8 mouse cellular contexts compared by ENCODE assay signal in the genomic region with DNA sequence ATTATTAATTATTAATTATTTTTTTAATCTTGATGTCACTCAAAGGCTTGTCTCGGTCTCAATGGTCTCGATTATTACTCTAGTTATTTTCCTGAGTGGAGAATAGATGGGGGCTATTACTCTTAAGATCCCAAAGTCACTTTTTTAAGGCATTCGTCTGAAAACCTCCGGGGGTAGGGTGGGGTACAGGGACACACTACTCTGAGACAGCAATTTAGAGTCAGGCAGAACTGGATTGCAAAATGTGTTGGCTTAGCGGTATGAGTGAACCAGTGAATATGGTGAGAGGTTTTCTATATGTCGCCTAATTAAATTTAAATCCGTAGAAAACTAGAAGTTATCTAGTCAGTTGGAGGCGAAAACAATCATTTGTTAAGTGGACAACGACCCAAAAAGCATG. TPM values are rescaled to one million over a fixed set of nuclear protein-coding genes. Genes with fewer than 3 reads are reported as not detected.
DNase-seq lines count a peak whose midpoint lies in the region; ATAC-seq and TF ChIP-seq lines count a peak whose summit lies in the region.

No protein-coding gene starts in this region.

- WGBS in heart, adult 2 months, result 12% methylated on average over 9 of the region's 9 CpGs
- WGBS in hindbrain, postnatal 0 days, result 11% methylated on average over 9 of the region's 9 CpGs
- 12% methylated on average over 9 of the region's 9 CpGs for WGBS in midbrain, embryonic 13.5 days

- TF ChIP-seq POLR2A in heart, adult 2 months (IDR thresholded peaks at IDR 0.05; ENCODE audit: insufficient read depth, low read depth, low read length), result no peak

- H3K9me3 ChIP-seq in E14TG2a.4 (ENCODE audit: low read length), result no peaks in the 10 kb centered on the region
- H3K9me3 ChIP-seq in hindbrain, postnatal 0 days (ENCODE audit: low read length), result no peaks in the 10 kb centered on the region
- no peaks in the 10 kb centered on the region for H3K9me3 ChIP-seq in midbrain, embryonic 13.5 days

- TF ChIP-seq EP300 in heart, adult 2 months (IDR thresholded peaks at IDR 0.05; ENCODE audit: insufficient read depth, low read depth, low read length), result no peak

- TF ChIP-seq CTCF in heart, adult 2 months (IDR thresholded peaks at IDR 0.05), result no peak
- no peak for TF ChIP-seq CTCF in E14TG2a.4 (conservative IDR thresholded peaks at IDR 0.05; ENCODE audit: low read length)
- TF ChIP-seq CTCF in hindbrain, postnatal 0 days (IDR thresholded peaks at IDR 0.05; ENCODE audit: low read depth), result no peak

- peak overlapping the region; percentile 51 for H3K9ac ChIP-seq in heart, adult 2 months (ENCODE audit: low read depth, low read length)
- peak overlapping the region; percentile 98 for H3K9ac ChIP-seq in hindbrain, postnatal 0 days (replicated peaks; ENCODE audit: low read length)
- H3K9ac ChIP-seq in midbrain, embryonic 13.5 days (replicated peaks), result peak overlapping the region; percentile 95

- no peaks in the 10 kb centered on the region for H3K27me3 ChIP-seq in heart, adult 2 months (ENCODE audit: control insufficient read depth, insufficient read depth, low read length)
- 0 out of 2 replicates have a peak, but pooled peaks cover 4% of the 10 kb centered on the region for H3K27me3 ChIP-seq in E14TG2a.4 (ENCODE audit: insufficient read depth, low read length)
- H3K27me3 ChIP-seq in hindbrain, postnatal 0 days (ENCODE audit: insufficient read depth, low read length), result no peaks in the 10 kb centered on the region
- H3K27me3 ChIP-seq in midbrain, embryonic 13.5 days, result no peaks in the 10 kb centered on the region

- peak overlapping the region; percentile 99 for H3K27ac ChIP-seq in heart, adult 2 months
- peak overlapping the region; percentile 99 for H3K27ac ChIP-seq in hindbrain, postnatal 0 days
- peak overlapping the region; percentile 98; the same call in 1 of the 2 replicates for H3K27ac ChIP-seq in midbrain, embryonic 13.5 days

- DNase-seq in heart, adult 2 months, result no peak
- DNase-seq in heart, postnatal 14 days, result no peak
- DNase-seq in embryo, embryonic 9.5 days (ENCODE audit: extremely low spot score), result peak; percentile 7
- peak; percentile 20 for DNase-seq in hindbrain, postnatal 0 days (ENCODE audit: low spot score)
- DNase-seq in retina, postnatal 1 day, result no peak
- DNase-seq in frontal cortex, postnatal 14 days (ENCODE audit: low spot score in 2 of 2), result no peak

- H3K4me3 ChIP-seq in heart, adult 2 months, result peak overlapping the region; percentile 99
- peak overlapping the region; percentile 94 for H3K4me3 ChIP-seq in E14TG2a.4 (replicated peaks; ENCODE audit: low read length)
- H3K4me3 ChIP-seq in hindbrain, postnatal 0 days (ENCODE audit: low read length), result peak overlapping the region; percentile 97
- peak overlapping the region; percentile 90 for H3K4me3 ChIP-seq in midbrain, embryonic 13.5 days (replicated peaks)

- peaks cover 2% of the 10 kb centered on the region for H3K4me1 ChIP-seq in heart, adult 2 months (ENCODE audit: control insufficient read depth, insufficient read depth, low read length)
- H3K4me1 ChIP-seq in E14TG2a.4 (replicated peaks; ENCODE audit: low read depth, low read length), result peaks cover 18% of the 10 kb centered on the region
- peaks cover 5% of the 10 kb centered on the region; the same call in 1 of the 2 replicates for H3K4me1 ChIP-seq in hindbrain, postnatal 0 days (ENCODE audit: insufficient read depth, low read length)
- peaks cover 13% of the 10 kb centered on the region for H3K4me1 ChIP-seq in midbrain, embryonic 13.5 days (replicated peaks)

- H3K4me2 ChIP-seq in hindbrain, postnatal 0 days (ENCODE audit: low read depth, low read length), result peak overlapping the region; percentile 68
- peak overlapping the region; percentile 82 for H3K4me2 ChIP-seq in midbrain, embryonic 13.5 days (replicated peaks)

- no peak for ATAC-seq in hindbrain, postnatal 0 days
- ATAC-seq in midbrain, embryonic 13.5 days, result no peak

- H3K36me3 ChIP-seq in heart, adult 2 months (ENCODE audit: control insufficient read depth, insufficient read depth, low read length), result peaks cover 3% of the 10 kb centered on the region
- H3K36me3 ChIP-seq in E14TG2a.4 (ENCODE audit: insufficient read depth, low read length), result peaks cover 20% of the 10 kb centered on the region
- peaks cover 5% of the 10 kb centered on the region; the same call in 1 of the 2 replicates for H3K36me3 ChIP-seq in hindbrain, postnatal 0 days (ENCODE audit: insufficient read depth, low read length)
- peaks cover 7% of the 10 kb centered on the region; the same call in 1 of the 2 replicates for H3K36me3 ChIP-seq in midbrain, embryonic 13.5 days

- intact Hi-C loops in heart, adult 2 months (cut with DNase I), result loop anchor here (5.0 kb wide), 2 partner anchors 83 to 337 kb away; a partner anchor contains a TSS
- intact Hi-C loops in heart, postnatal 14 days (cut with DNase I), result loop anchor here (5.0 kb wide), 1 partner anchor 217 kb away; no protein-coding TSS in a partner anchor

- peaks cover 2% of the 10 kb centered on the region; the same call in 1 of the 2 replicates for H3K79me2 ChIP-seq in heart, adult 2 months (replicated peaks; ENCODE audit: control insufficient read depth, insufficient read depth, low read length)

RNA-seq across cellular contexts. Expression of a gene that starts 0.4 kb away (rescaled TPM):
- total RNA-seq in heart, adult 2 months (2021), result 10 to 100 TPM; 11.9 to 13.9 TPM
- 5.8 and 8.1 TPM in 2 replicates for polyA plus RNA-seq in heart, adult 2 months (2012; rRNA removed)
- total RNA-seq in heart, postnatal 14 days (2021), result 10 to 100 TPM in 1 of 2 experiments, 1 to 10 TPM in 1; 9.3 to 10.9 TPM
- 11.0 and 15.8 TPM in 2 replicates for total RNA-seq in hindbrain, postnatal 0 days (2014; rRNA removed)
- polyA plus RNA-seq in hindbrain, postnatal 0 days (2015; fragmentation: Nextera tagmentation; extraction: Ambion mirVana), result 44.9 and 46.9 TPM in 2 replicates
- 43.8 and 46.6 TPM in 2 replicates for polyA plus RNA-seq in midbrain, embryonic 13.5 days (2015; fragmentation: Nextera tagmentation; extraction: Ambion mirVana)

RNA-seq across cellular contexts. Expression of a gene that starts 0.8 kb away (rescaled TPM):
- 1 to 10 TPM; 6.8 to 7.3 TPM for total RNA-seq in heart, adult 2 months (2021)
- 1.8 and 5.4 TPM in 2 replicates for polyA plus RNA-seq in heart, adult 2 months (2012; rRNA removed)
- 1 to 10 TPM; 6.6 to 9.3 TPM for total RNA-seq in heart, postnatal 14 days (2021)
- total RNA-seq in hindbrain, postnatal 0 days (2014; rRNA removed), result 12.3 and 14.1 TPM in 2 replicates
- polyA plus RNA-seq in hindbrain, postnatal 0 days (2015; fragmentation: Nextera tagmentation; extraction: Ambion mirVana), result 7.9 and 8.0 TPM in 2 replicates
- 8.5 and 9.0 TPM in 2 replicates for polyA plus RNA-seq in midbrain, embryonic 13.5 days (2015; fragmentation: Nextera tagmentation; extraction: Ambion mirVana)

RNA-seq across cellular contexts. Expression of a gene that starts 55.9 kb away (rescaled TPM):
- under 1 TPM; 0.31 to 0.45 TPM for total RNA-seq in heart, adult 2 months (2021)
- 0.14 and 0.35 TPM in 2 replicates for polyA plus RNA-seq in heart, adult 2 months (2012; rRNA removed)
- total RNA-seq in heart, postnatal 14 days (2021), result 1 to 10 TPM in 1 of 2 experiments, under 1 TPM in 1; 0.53 to 1.2 TPM
- total RNA-seq in hindbrain, postnatal 0 days (2014; rRNA removed), result 51.7 and 52.0 TPM in 2 replicates
- polyA plus RNA-seq in hindbrain, postnatal 0 days (2015; fragmentation: Nextera tagmentation; extraction: Ambion mirVana), result 56.4 and 61.3 TPM in 2 replicates
- polyA plus RNA-seq in midbrain, embryonic 13.5 days (2015; fragmentation: Nextera tagmentation; extraction: Ambion mirVana), result 19.7 and 20.2 TPM in 2 replicates

Comparison
In these comparisons a context has a peak if more than half of its experiments do, and no peak if none do; other contexts are left out.
1. DNase-seq: peak in embryo, embryonic 9.5 days (single experiment) and hindbrain, postnatal 0 days (single experiment); none in heart, adult 2 months (0 of 2), heart, postnatal 14 days (0 of 2), retina, postnatal 1 day (single experiment) and frontal cortex, postnatal 14 days (0 of 2).
2. RNA of a gene that starts 55.9 kb away (total RNA-seq): 51.7 to 52.0 TPM in hindbrain, postnatal 0 days; 0.53 to 1.2 TPM in heart, postnatal 14 days and 0.31 to 0.45 TPM in heart, adult 2 months; every median in the first group is over 10 times any median in the second.
3. Peak in every context shown above with its lines, with median percentiles within 50 percentile points of each other: H3K27ac ChIP-seq, H3K4me3 ChIP-seq and H3K9ac ChIP-seq.